Mouse (Mus musculus) kidney, embryonic 16.5 days (tissue): ENCODE data around the gene Brap. TPM values are rescaled to one million over a fixed set of nuclear protein-coding genes. Genes with fewer than 3 reads are reported as not detected.

Experiments
- ATAC-seq: fragments of 200-750 bp; cut with Nextera tagmentation; 2 replicates; pipeline ENCODE4 v1.8.0; 2017; ENCODE audit warnings: moderate TSS enrichment; ENCODE audit not compliant: low FRiP score, low TSS enrichment
- H3K27ac ChIP-seq: fragments of 300-500 bp; sonication (generic); 2 replicates; pipeline ENCODE4 v1.5.1; 2014; ENCODE audit warnings: low read length
- H3K27me3 ChIP-seq: fragments of 300-500 bp; sonication (generic); 2 replicates; pipeline ENCODE4 v1.6.1; 2014; ENCODE audit warnings: low read length, control low read depth, mixed read lengths; ENCODE audit not compliant: insufficient read depth
- H3K36me3 ChIP-seq: fragments of 300-500 bp; sonication (generic); 2 replicates; pipeline ENCODE4 v1.6.1; 2014; ENCODE audit warnings: low read length, control low read depth, mixed read lengths; ENCODE audit not compliant: insufficient read depth
- H3K4me1 ChIP-seq: fragments of 300-500 bp; sonication (generic); 2 replicates; pipeline ENCODE4 v1.6.1; 2014; ENCODE audit warnings: low read length, control low read depth, mixed read lengths; ENCODE audit not compliant: insufficient read depth
- H3K4me2 ChIP-seq: fragments of 300-500 bp; sonication (generic); replicated peaks from 2 replicates; pipeline ENCODE4 v1.6.1; 2014; ENCODE audit warnings: low read depth, low read length
- H3K4me3 ChIP-seq: fragments of 300-500 bp; sonication (generic); 2 replicates; pipeline ENCODE4 v1.5.1; 2014; ENCODE audit warnings: mild to moderate bottlenecking, low read length
- H3K9ac ChIP-seq: fragments of 300-500 bp; sonication (generic); replicated peaks from 2 replicates; pipeline ENCODE4 v1.6.1; 2014; ENCODE audit warnings: low read length
- H3K9me3 ChIP-seq: fragments of 300-500 bp; sonication (generic); 2 replicates; pipeline ENCODE4 v1.6.1; 2016; ENCODE audit warnings: low read length, control low read depth
- whole genome bisulfite sequencing: fragments of 180-500 bp; shearing (Covaris S2); extraction: QIAGEN DNeasy Blood & Tissue Kit; methylation state at CpG from one replicate; pipeline ENCODE4 v1.1.7; 2014; 5-methylcytosine and 5-hydroxymethylcytosine counted together
- polyA plus RNA-seq: library from polyadenylated mRNA; unstranded; fragments of >200 nt; fragmentation: Nextera tagmentation; extraction: Ambion mirVana; gene quantifications from 2 replicates; pipeline ENCODE4 v1.2.1, GENCODE M21; 2015

Gene Brap
- polyA plus RNA-seq, 1 experiment from 2014 or later = 37.4 TPM

GRCm38 (mm10) chr5:121711928-121712231 is 51.5 kb downstream of the Brap start:
- Histone ChIP-seq H3K4me3 (peak overlapping the region; percentile 99), H3K27ac (peak overlapping the region; percentile 96), H3K36me3 (no peaks in the 10 kb centered on the region), H3K4me2 (peak overlapping the region; percentile 88), H3K27me3 (no peaks in the 10 kb centered on the region), H3K4me1 (peaks cover 31% of the 10 kb centered on the region), H3K9me3 (no peaks in the 10 kb centered on the region), H3K9ac (peak overlapping the region; percentile 98)
- 0% methylated on average over 21 of the region's 57 CpGs for WGBS
- ATAC-seq = peak; percentile 37

DNA sequence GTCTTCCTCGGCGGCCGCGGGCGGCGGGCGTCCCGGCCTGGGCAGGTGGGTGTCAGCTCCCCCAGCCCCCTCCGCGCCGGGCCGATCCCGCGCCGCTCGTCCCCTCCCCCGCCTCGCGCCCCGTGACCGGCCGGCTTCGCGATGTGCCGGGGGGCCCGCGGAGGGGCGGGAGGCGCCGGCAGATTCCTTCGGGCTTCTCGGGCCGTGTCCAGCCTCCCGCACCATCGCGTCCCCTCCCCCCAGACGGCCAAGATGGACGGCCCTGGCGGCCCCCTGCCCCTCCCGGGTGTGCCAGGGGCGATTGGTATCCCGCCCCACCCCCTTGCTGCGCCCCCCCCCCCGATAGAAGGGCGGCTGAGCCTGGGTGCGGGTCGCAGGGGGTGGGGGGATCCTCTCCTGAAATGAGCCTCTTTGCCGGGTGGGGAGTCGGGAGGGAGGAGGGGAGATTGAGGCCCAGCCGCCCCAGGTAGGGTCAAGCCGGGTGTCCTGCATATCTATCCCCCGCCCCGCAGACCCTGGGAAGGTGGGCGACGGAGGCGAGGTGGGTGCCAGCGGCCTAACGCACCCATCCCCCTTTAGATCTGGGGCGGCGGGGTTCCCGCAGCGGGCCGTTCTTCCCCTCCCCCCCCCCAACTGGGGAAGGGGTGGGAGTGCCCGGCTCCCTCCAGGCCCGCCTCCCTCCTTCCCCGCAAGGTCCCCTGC is 52.0 kb downstream of the Brap start:
- WGBS = under 1% methylated on average over 55 of the region's 66 CpGs
- H3K9me3 ChIP-seq = no peaks in the 10 kb centered on the region
- ATAC-seq = peak; percentile 52; the same call in 1 of the 2 replicates
- H3K4me1 ChIP-seq = peaks cover 31% of the 10 kb centered on the region
- no peaks in the 10 kb centered on the region for H3K27me3 ChIP-seq
- no peaks in the 10 kb centered on the region for H3K36me3 ChIP-seq
- peak overlapping the region; percentile 96 for H3K27ac ChIP-seq
- peak overlapping the region; percentile 98 for H3K9ac ChIP-seq
- H3K4me3 ChIP-seq = peak overlapping the region; percentile 99
- peak overlapping the region; percentile 88 for H3K4me2 ChIP-seq

DNA sequence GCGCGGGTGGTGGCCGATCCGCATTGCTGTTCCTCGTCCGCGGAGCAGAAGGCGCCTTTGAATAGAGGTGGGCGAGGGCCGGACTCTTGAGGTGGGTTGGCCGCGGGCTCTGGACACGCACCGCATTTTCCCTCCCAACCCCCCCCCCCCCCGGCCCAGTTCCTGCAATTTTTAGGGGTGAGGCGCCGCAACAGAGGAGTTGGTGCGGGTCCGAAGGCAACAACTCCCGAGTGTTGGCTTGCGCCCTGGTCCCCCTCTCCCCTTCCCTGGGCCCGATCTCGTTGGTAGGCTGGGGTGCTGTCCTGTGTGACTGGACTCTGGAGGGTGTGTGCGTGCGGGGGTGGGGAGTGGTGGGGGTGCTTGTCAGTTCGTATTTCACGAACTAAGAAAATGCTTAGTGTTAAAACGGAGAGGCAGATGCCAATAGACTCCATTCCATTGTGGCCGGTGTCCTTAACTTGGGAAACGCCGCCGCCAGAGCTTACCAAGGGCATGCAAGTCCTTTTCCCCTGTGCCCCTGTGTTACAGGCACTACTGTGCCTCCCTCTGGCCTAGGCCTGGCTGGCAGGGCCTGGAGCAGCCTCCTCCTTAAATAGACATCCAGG is 52.7 kb downstream of the Brap start:
- Histone ChIP-seq H3K4me1 (peaks cover 31% of the 10 kb centered on the region), H3K9me3 (no peaks in the 10 kb centered on the region), H3K27ac (peak overlapping the region; percentile 96), H3K36me3 (no peaks in the 10 kb centered on the region), H3K4me2 (peak overlapping the region; percentile 88), H3K27me3 (no peaks in the 10 kb centered on the region), H3K4me3 (peak overlapping the region; percentile 99), H3K9ac (peak overlapping the region; percentile 98)
- ATAC-seq = peak; percentile 55
- 0% methylated on average over 32 of the region's 32 CpGs for WGBS

- H3K4me3 ChIP-seq = peak overlapping the region; percentile 99
- H3K36me3 ChIP-seq = no peaks in the 10 kb centered on the region
- H3K9me3 ChIP-seq = no peaks in the 10 kb centered on the region
- WGBS = 83% methylated on average over 1 of the region's 1 CpGs
- peak overlapping the region; percentile 88 for H3K4me2 ChIP-seq
- H3K27me3 ChIP-seq = no peaks in the 10 kb centered on the region
- peaks cover 35% of the 10 kb centered on the region for H3K4me1 ChIP-seq
- no peak overlapping the region for H3K9ac ChIP-seq
- ATAC-seq = no peak
- no peak overlapping the region for H3K27ac ChIP-seq
Measured at GRCm38 (mm10) chr5:121714331-121714730, 54.0 kb downstream of the Brap start.

DNA sequence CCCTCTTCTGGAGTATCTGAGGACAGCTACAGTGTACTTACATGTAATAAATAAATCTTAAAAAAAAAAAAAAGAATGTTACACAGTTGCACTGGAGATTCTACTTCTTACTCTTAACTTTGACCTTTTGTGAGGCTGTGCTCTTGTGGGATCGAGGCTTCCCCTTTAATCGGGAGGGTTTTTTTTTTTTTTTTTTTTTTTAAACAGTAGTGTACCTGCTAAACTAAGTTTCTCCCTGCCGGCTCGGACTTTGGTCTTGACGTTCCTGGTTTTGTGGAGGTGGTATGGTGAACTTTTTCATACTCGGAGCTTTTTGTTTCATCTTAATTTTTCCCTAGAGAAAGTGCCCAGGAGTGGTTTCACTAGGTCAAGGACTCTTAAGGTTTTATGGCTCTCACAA is 54.6 kb downstream of the Brap start:
- ATAC-seq = no peak
- Histone ChIP-seq H3K4me3 (no peak overlapping the region), H3K9me3 (no peaks in the 10 kb centered on the region), H3K9ac (no peak overlapping the region), H3K27me3 (no peaks in the 10 kb centered on the region), H3K27ac (no peak overlapping the region), H3K36me3 (no peaks in the 10 kb centered on the region), H3K4me1 (peaks cover 39% of the 10 kb centered on the region), H3K4me2 (no peak overlapping the region)
- 76% methylated on average over 6 of the region's 6 CpGs for WGBS

GRCm38 (mm10) chr5:121718462-121718861 is 58.1 kb downstream of the Brap start:
- no peak overlapping the region for H3K4me2 ChIP-seq
- 87% methylated on average over 5 of the region's 5 CpGs for WGBS
- no peaks in the 10 kb centered on the region for H3K36me3 ChIP-seq
- no peak overlapping the region for H3K4me3 ChIP-seq
- no peak overlapping the region for H3K27ac ChIP-seq
- H3K4me1 ChIP-seq = peaks cover 32% of the 10 kb centered on the region
- no peak for ATAC-seq
- no peaks in the 10 kb centered on the region for H3K9me3 ChIP-seq
- no peak overlapping the region for H3K9ac ChIP-seq
- H3K27me3 ChIP-seq = no peaks in the 10 kb centered on the region

- WGBS = 73% methylated on average over 5 of the region's 5 CpGs
- Histone ChIP-seq H3K27ac (no peak overlapping the region), H3K9ac (no peak overlapping the region), H3K4me1 (peaks cover 11% of the 10 kb centered on the region; the same call in 1 of the 2 replicates), H3K4me2 (no peak overlapping the region), H3K27me3 (no peaks in the 10 kb centered on the region), H3K36me3 (no peaks in the 10 kb centered on the region), H3K4me3 (no peak overlapping the region), H3K9me3 (no peaks in the 10 kb centered on the region)
- no peak for ATAC-seq
Measured at GRCm38 (mm10) chr5:121720888-121721585, 60.7 kb downstream of the Brap start.

- H3K27me3 ChIP-seq = no peaks in the 10 kb centered on the region
- H3K36me3 ChIP-seq = no peaks in the 10 kb centered on the region
- H3K9ac ChIP-seq = no peak overlapping the region
- no peak overlapping the region for H3K27ac ChIP-seq
- no peak overlapping the region for H3K4me2 ChIP-seq
- WGBS = 56% methylated on average over 3 of the region's 3 CpGs
- no peak overlapping the region for H3K4me3 ChIP-seq
- no peaks in the 10 kb centered on the region for H3K9me3 ChIP-seq
- peaks cover 8% of the 10 kb centered on the region; the same call in 1 of the 2 replicates for H3K4me1 ChIP-seq
- no peak for ATAC-seq
Measured at GRCm38 (mm10) chr5:121721841-121722240, 61.5 kb downstream of the Brap start.

DNA sequence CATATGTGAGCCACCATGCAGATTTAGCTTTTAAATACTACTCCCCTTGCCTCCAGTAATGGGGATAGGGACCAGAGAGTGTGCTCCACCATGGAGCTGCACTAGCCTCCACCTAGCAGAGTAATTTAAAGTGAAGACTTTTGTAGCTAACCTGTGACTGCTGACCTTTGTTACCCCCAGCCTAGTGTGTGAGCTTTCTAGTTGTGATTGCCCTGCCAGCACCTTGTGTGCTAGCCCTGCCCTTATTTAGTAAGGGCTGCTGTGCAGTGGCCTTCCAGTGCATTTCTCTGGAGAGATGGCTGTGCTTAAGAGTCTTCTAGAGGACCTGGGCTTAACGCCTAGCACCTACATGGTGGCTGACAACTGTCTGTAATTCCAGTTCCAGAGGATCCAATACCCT is 64.3 kb downstream of the Brap start:
- peaks cover under 1% of the 10 kb centered on the region; the same call in 1 of the 2 replicates for H3K4me1 ChIP-seq
- 84% methylated on average over 1 of the region's 1 CpGs for WGBS
- no peak overlapping the region for H3K4me3 ChIP-seq
- no peak overlapping the region for H3K4me2 ChIP-seq
- H3K36me3 ChIP-seq = peaks cover 2% of the 10 kb centered on the region; the same call in 1 of the 2 replicates
- no peaks in the 10 kb centered on the region for H3K27me3 ChIP-seq
- ATAC-seq = no peak
- no peak overlapping the region for H3K9ac ChIP-seq
- H3K9me3 ChIP-seq = no peaks in the 10 kb centered on the region
- no peak overlapping the region for H3K27ac ChIP-seq

DNA sequence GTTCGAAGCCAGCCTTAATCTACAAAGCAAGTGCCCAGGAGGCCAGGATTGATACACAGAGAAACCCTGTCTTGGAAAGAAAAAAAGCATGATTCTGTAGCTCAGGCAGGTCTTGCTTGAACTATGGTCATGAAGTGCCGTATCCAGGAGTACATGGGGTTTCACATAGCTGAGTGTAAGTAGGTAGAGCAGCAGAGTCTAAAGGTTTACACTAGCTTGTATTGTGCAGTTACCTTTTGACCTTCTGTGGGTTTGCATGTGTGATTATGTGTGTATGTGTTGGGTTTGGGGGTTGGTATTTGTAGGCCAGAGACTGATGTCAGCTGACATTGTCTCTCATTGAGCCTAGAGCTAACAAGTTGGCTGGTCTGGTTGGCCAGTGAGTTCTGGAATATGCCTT is 69.7 kb downstream of the Brap start:
- Histone ChIP-seq H3K4me3 (no peak overlapping the region), H3K27me3 (no peaks in the 10 kb centered on the region), H3K4me1 (no peaks in the 10 kb centered on the region), H3K9me3 (peaks cover 3% of the 10 kb centered on the region; the same call in 1 of the 2 replicates), H3K9ac (no peak overlapping the region), H3K27ac (no peak overlapping the region), H3K4me2 (no peak overlapping the region), H3K36me3 (peaks cover 7% of the 10 kb centered on the region; the same call in 1 of the 2 replicates)
- no peak for ATAC-seq
- WGBS = 89% methylated on average over 2 of the region's 2 CpGs
